Mouse (Mus musculus): ENCODE measurements around the gene Kcnip2.
"Not testable (repeated sequence)": the region's sequence is repeated elsewhere in the genome, so short reads cannot be mapped to it uniquely, and the experiment has no call there.

Kcnip2 gene

GRCm38 (mm10) chr19:45812115-45812514 lies 3.7 kb downstream of the Kcnip2 start:
- no peak for DNase-seq (ENCODE audit: low spot score in 2 of 2)

- no peak for DNase-seq (ENCODE audit: low spot score in 2 of 2)
Measured at GRCm38 (mm10) chr19:45811028-45811674, 4.7 kb downstream of the Kcnip2 start.

- no peak for DNase-seq (ENCODE audit: low spot score in 2 of 2)
Measured at GRCm38 (mm10) chr19:45807732-45808131, 8.1 kb downstream of the Kcnip2 start.

- not testable (repeated sequence) for DNase-seq (ENCODE audit: low spot score in 2 of 2)
Measured at GRCm38 (mm10) chr19:45805817-45806216, 10.0 kb downstream of the Kcnip2 start.

- no peak for DNase-seq (ENCODE audit: low spot score in 2 of 2)
Measured at GRCm38 (mm10) chr19:45804593-45805368, 11.1 kb downstream of the Kcnip2 start.

GRCm38 (mm10) chr19:45803408-45803807 lies 12.5 kb downstream of the Kcnip2 start:
- DNase-seq (ENCODE audit: low spot score in 2 of 2), result no peak

- no peak for DNase-seq (ENCODE audit: low spot score in 2 of 2)
Measured at GRCm38 (mm10) chr19:45802702-45803101, 13.2 kb downstream of the Kcnip2 start.

- no peak for DNase-seq (ENCODE audit: low spot score in 2 of 2)
Measured at GRCm38 (mm10) chr19:45796879-45797278, 19.0 kb downstream of the Kcnip2 start.

GRCm38 (mm10) chr19:45796061-45796556 lies 19.8 kb downstream of the Kcnip2 start:
- DNase-seq (ENCODE audit: low spot score in 2 of 2), result no peak

GRCm38 (mm10) chr19:45795406-45795944 lies 20.4 kb downstream of the Kcnip2 start:
- DNase-seq (ENCODE audit: low spot score in 2 of 2), result no peak

GRCm38 (mm10) chr19:45794718-45795117 lies 21.1 kb downstream of the Kcnip2 start:
- no peak for DNase-seq (ENCODE audit: low spot score in 2 of 2)

- DNase-seq (ENCODE audit: low spot score in 2 of 2), result no peak
Measured at GRCm38 (mm10) chr19:45792404-45792803, 23.5 kb downstream of the Kcnip2 start.

GRCm38 (mm10) chr19:45789888-45790874 lies 25.7 kb downstream of the Kcnip2 start:
- no peak for DNase-seq (ENCODE audit: low spot score in 2 of 2)

GRCm38 (mm10) chr19:45789365-45789764 lies 26.5 kb downstream of the Kcnip2 start:
- no peak for DNase-seq (ENCODE audit: low spot score in 2 of 2)

GRCm38 (mm10) chr19:45788337-45788736 lies 27.5 kb downstream of the Kcnip2 start:
- no peak for DNase-seq (ENCODE audit: low spot score in 2 of 2)

GRCm38 (mm10) chr19:45787450-45787849 lies 28.4 kb downstream of the Kcnip2 start:
- no peak for DNase-seq (ENCODE audit: low spot score in 2 of 2)

- no peak for DNase-seq (ENCODE audit: low spot score in 2 of 2)
Measured at GRCm38 (mm10) chr19:45785470-45785869, 30.4 kb downstream of the Kcnip2 start.

GRCm38 (mm10) chr19:45783933-45784576 lies 31.8 kb downstream of the Kcnip2 start:
- DNase-seq (ENCODE audit: low spot score in 2 of 2), result no peak

- peak; percentile 97 to 98 for DNase-seq (ENCODE audit: low spot score in 2 of 2)
Measured at GRCm38 (mm10) chr19:45783181-45783932, 32.5 kb downstream of the Kcnip2 start, which contains the start of gene Mgea5. Mgea5 (minus strand) TSS chr19:45783837.

- peak; percentile 54 to 59 for DNase-seq (ENCODE audit: low spot score in 2 of 2)
Measured at GRCm38 (mm10) chr19:45782315-45783001, 33.4 kb downstream of the Kcnip2 start.

All from right cerebral cortex, adult 2 months (tissue).